Mouse (Mus musculus): Measurements from ENCODE around the gene 2010003K11Rik. TPM values are rescaled to one million over a fixed set of nuclear protein-coding genes. Genes with fewer than 3 reads are reported as not detected.

2010003K11Rik gene
- polyA plus RNA-seq (2015; fragmentation: Nextera tagmentation; extraction: Ambion mirVana): 0.17 TPM in 1 of 2 replicates, not detected in the other

DNA sequence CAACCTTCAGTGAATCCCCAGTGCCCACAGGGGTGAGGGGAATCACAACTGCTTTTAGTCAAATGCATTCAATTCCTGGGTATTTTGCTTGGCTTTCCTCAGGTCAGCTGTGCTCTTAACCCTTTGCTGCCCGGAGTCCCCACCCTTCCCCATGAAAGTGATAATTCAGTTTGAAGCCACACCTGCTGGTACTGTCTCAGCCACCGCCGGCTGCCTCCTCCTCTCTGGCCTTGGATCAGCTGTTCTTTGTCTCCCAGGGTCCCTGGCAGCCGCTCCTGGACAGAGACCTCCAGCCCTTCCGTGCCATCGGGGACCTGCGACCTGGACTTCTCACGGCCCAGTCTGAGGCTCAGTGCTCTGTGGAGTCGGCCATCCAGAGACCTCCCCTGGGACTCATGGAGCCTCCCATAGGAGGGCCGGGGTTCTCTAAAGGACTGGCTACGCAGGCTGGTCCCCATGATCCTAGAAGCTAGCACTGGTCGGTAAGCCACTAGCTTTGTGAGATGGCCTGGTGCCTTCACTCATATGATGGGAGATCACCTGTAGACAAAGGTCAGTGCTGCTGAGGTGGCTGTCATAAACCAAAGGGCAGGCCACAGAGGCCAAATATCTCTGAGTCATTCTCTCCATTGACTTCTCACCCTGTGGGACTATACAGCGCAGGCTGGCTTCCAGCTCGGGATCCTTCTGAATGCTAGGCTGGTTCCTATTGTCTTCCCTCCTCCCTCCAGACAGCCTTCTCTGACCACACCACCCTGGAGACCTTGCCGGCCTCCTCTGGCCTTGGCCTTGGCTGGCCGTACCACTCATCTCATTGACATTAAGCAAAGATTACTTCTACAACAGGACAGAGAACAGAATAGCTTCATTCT is at the start of gene 2010003K11Rik:
Gene 2010003K11Rik (minus strand): TSS at position 522 of the 872 bp plus-strand sequence.
- no peak for ATAC-seq (ENCODE audit: low FRiP score)
- Histone ChIP-seq H3K9me3 (replicated peaks) (no peaks in the 10 kb centered on the region), H3K4me2 (peak within 1 kb of the TSS; percentile 30; the same call in 1 of the 2 replicates), H3K27me3 (replicated peaks) (no peaks in the 10 kb centered on the region), H3K9ac (replicated peaks) (no peak within 1 kb of the TSS), H3K4me3 (replicated peaks) (no peak within 1 kb of the TSS), H3K36me3 (no peaks in the 10 kb centered on the region), H3K4me1 (peaks cover 12% of the 10 kb centered on the region), H3K27ac (replicated peaks) (no peak within 1 kb of the TSS)
- WGBS: 52% methylated on average over 16 of the region's 16 CpGs

DNA sequence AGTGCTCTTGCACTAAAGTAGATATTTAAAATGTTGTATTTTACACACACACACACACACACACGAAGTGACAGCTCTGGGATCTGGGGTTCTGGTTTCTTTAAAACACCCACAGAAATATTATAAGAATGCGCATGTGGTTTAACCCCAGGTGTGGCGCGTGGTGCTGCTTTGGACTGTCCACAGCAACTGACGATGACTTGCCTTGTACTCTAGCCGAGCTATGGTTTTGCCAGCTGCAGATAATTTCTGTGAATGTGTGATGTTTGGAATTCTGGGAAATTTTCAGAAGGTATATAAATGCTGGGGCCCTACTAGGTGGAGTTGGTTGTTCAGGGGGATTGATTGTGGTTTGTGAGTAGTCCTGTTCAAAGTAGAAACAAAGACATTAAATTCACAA is 49.4 kb upstream of the 2010003K11Rik start:
- 84% methylated on average over 6 of the region's 6 CpGs for WGBS
- Histone ChIP-seq H3K27ac (replicated peaks) (no peak overlapping the region), H3K27me3 (replicated peaks) (no peaks in the 10 kb centered on the region), H3K4me1 (0 out of 2 replicates have a peak, but pooled peaks cover 2% of the 10 kb centered on the region), H3K4me2 (no peak overlapping the region), H3K9ac (replicated peaks) (no peak overlapping the region), H3K4me3 (replicated peaks) (no peak overlapping the region), H3K9me3 (replicated peaks) (no peaks in the 10 kb centered on the region), H3K36me3 (no peaks in the 10 kb centered on the region)
- ATAC-seq (ENCODE audit: low FRiP score): no peak

DNA sequence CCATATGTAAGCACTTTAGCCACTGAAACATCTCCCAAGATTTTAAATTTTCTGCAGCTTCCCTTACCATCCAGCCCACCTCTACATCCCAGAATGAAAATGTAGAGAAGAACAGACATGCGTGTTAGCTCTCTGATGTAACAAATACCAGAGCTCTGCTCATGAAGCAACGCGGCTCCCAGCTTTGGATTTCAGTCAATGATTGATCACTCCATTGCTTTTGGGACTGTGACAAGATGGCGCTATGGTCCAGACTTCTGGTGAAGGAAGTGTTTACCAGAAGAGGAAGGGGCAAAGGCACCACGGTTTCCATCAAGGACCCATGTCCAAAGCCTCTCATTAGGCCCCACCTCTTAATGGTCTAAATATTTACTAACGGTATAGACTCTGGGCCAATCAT is 47.5 kb upstream of the 2010003K11Rik start:
- no peak overlapping the region for H3K4me3 ChIP-seq (replicated peaks)
- no peaks in the 10 kb centered on the region for H3K9me3 ChIP-seq (replicated peaks)
- H3K4me2 ChIP-seq: no peak overlapping the region
- no peaks in the 10 kb centered on the region for H3K36me3 ChIP-seq
- ATAC-seq (ENCODE audit: low FRiP score): no peak
- H3K27ac ChIP-seq (replicated peaks): no peak overlapping the region
- H3K27me3 ChIP-seq (replicated peaks): no peaks in the 10 kb centered on the region
- 0 out of 2 replicates have a peak, but pooled peaks cover 2% of the 10 kb centered on the region for H3K4me1 ChIP-seq
- no peak overlapping the region for H3K9ac ChIP-seq (replicated peaks)
- WGBS: 94% methylated on average over 6 of the region's 6 CpGs

DNA sequence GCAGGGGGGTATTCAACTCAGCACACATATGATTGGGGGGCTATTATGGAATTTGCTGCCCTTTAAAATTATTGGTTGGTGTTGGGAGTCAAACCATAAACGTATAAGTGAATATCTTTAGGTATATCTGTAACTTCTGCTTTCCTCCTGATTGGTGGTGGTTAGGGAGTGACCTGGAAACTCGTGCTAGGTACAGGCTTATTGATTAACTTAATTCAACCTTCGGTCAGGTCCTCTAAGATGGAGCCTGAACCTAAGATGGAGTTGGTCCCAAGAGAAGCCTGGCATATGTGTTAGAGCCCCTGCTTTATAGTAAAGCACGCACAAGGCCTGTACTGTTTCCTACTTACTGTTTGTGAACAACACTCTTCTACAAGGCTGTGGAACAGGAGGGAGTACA is 46.7 kb upstream of the 2010003K11Rik start:
- WGBS: 87% methylated on average over 4 of the region's 4 CpGs
- Histone ChIP-seq H3K36me3 (no peaks in the 10 kb centered on the region), H3K27me3 (replicated peaks) (no peaks in the 10 kb centered on the region), H3K27ac (replicated peaks) (no peak overlapping the region), H3K4me3 (replicated peaks) (no peak overlapping the region), H3K4me2 (no peak overlapping the region), H3K4me1 (0 out of 2 replicates have a peak, but pooled peaks cover 2% of the 10 kb centered on the region), H3K9me3 (replicated peaks) (no peaks in the 10 kb centered on the region), H3K9ac (replicated peaks) (no peak overlapping the region)
- ATAC-seq (ENCODE audit: low FRiP score): no peak

DNA sequence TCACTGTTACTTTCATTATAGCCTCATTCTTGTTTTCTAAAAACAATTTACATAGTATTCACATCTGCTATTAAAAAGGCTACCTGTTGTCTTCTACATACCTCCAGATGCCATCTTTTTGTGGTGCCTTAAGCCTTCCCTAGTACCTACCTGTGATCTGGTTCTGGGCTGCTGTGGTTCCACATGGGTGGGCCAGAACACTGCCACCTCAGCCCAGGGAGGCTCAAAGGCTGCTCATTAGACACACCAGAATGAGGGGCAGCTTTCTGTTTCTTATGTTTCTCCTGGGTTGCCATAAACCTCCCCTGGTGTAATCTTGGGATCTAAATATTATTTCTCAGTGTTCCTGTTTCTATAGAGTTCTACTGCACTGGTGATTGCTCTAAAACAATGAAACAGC is 43.7 kb upstream of the 2010003K11Rik start:
- H3K4me1 ChIP-seq: no peaks in the 10 kb centered on the region
- no peak overlapping the region for H3K4me3 ChIP-seq (replicated peaks)
- H3K27ac ChIP-seq (replicated peaks): no peak overlapping the region
- H3K4me2 ChIP-seq: no peak overlapping the region
- no peak for ATAC-seq (ENCODE audit: low FRiP score)
- H3K9me3 ChIP-seq (replicated peaks): no peaks in the 10 kb centered on the region
- H3K36me3 ChIP-seq: no peaks in the 10 kb centered on the region
- H3K9ac ChIP-seq (replicated peaks): no peak overlapping the region
- H3K27me3 ChIP-seq (replicated peaks): no peaks in the 10 kb centered on the region

DNA sequence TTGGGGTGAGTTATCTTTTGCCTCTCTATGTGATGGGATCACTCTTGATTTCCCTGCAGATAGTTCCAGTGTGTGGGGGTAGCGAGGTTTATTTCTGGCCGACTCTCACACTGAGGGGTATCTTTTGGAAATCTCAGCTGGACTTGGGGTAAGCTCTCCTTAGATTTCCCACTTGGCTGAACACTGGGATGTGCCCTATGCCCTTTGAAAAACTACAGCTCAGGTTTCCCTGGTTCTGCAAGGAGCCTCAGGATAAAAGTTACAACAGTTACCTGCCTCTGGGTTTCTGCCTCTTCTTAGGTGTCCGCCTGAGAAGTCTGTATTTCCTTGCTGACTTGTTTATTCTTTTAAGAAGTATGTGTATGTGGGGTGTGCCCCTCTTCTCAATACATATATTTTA is 42.6 kb upstream of the 2010003K11Rik start:
- Histone ChIP-seq H3K4me1 (no peaks in the 10 kb centered on the region), H3K27ac (replicated peaks) (no peak overlapping the region), H3K4me3 (replicated peaks) (no peak overlapping the region), H3K36me3 (no peaks in the 10 kb centered on the region), H3K4me2 (no peak overlapping the region), H3K9ac (replicated peaks) (no peak overlapping the region), H3K9me3 (replicated peaks) (no peaks in the 10 kb centered on the region), H3K27me3 (replicated peaks) (no peaks in the 10 kb centered on the region)
- 97% methylated on average over 3 of the region's 3 CpGs for WGBS
- no peak for ATAC-seq (ENCODE audit: low FRiP score)

DNA sequence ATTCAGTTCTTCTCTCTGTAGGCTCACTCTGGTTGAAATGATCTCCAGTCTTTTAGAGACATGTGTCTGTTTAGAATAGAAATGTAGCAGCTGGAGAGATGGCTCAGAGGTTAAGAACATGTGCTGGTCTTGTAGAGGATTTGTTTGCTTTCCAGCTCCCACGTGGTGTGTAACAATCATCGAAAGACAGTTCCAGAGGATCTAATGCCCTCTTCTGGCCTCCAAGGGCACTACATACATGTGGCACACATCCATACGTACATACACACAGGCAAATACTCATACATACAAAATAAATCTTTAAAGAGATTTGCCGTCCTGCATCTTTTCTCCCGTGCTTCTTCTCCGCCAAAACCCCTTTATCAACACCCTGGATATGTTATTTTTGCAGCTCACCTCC is 41.9 kb upstream of the 2010003K11Rik start:
- WGBS: 89% methylated on average over 6 of the region's 6 CpGs
- H3K27me3 ChIP-seq (replicated peaks): no peaks in the 10 kb centered on the region
- H3K4me2 ChIP-seq: no peak overlapping the region
- H3K27ac ChIP-seq (replicated peaks): no peak overlapping the region
- H3K9me3 ChIP-seq (replicated peaks): no peaks in the 10 kb centered on the region
- H3K36me3 ChIP-seq: no peaks in the 10 kb centered on the region
- no peaks in the 10 kb centered on the region for H3K4me1 ChIP-seq
- ATAC-seq (ENCODE audit: low FRiP score): no peak
- H3K9ac ChIP-seq (replicated peaks): no peak overlapping the region
- H3K4me3 ChIP-seq (replicated peaks): no peak overlapping the region

DNA sequence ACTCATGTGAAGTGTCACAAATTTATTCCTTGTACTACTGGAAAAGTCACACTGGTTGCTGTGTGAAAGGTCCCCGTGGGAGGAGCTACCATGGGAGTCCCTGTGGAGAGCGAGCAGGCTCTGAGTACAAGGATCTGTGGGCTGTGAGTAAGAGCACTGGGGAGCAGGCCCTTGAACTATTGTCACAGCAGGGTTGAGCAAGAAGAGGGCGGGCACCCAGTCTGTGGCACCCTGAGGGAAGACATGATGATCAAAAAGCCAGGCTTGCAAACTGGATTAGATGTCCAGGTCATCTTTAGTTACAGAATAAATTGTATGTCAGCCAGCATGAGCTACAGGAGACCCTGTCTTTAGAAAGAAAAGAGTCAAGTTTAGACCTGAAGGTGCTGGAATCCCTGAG is 38.2 kb upstream of the 2010003K11Rik start:
- Histone ChIP-seq H3K27me3 (replicated peaks) (no peaks in the 10 kb centered on the region), H3K36me3 (no peaks in the 10 kb centered on the region), H3K27ac (replicated peaks) (no peak overlapping the region), H3K9me3 (replicated peaks) (no peaks in the 10 kb centered on the region), H3K4me1 (no peaks in the 10 kb centered on the region), H3K9ac (replicated peaks) (no peak overlapping the region), H3K4me2 (no peak overlapping the region), H3K4me3 (replicated peaks) (no peak overlapping the region)
- WGBS: 72% methylated on average over 3 of the region's 3 CpGs
- no peak for ATAC-seq (ENCODE audit: low FRiP score)

DNA sequence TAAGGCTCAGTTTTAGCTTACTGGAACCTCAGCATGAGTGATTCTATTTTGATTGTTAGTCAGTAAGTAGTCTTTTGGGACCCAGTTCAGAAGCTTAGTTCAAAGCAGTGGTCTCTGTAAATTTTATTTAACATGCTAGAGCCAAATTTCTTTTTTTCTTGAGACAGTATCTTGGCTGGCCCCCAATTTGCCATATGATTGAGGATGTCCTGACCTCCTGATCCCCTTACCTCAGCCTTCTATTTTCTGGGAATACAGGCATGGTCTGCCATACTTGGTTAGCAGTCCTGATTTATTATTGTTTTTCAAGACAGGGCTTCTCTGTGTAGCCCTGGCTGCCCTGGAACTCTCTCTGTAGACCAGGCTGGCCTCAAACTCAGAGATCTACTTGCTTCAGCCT is 37.5 kb upstream of the 2010003K11Rik start:
- no peak overlapping the region for H3K4me3 ChIP-seq (replicated peaks)
- H3K9me3 ChIP-seq (replicated peaks): no peaks in the 10 kb centered on the region
- no peaks in the 10 kb centered on the region for H3K4me1 ChIP-seq
- no peaks in the 10 kb centered on the region for H3K27me3 ChIP-seq (replicated peaks)
- ATAC-seq (ENCODE audit: low FRiP score): no peak
- H3K4me2 ChIP-seq: no peak overlapping the region
- no peaks in the 10 kb centered on the region for H3K36me3 ChIP-seq
- H3K9ac ChIP-seq (replicated peaks): no peak overlapping the region
- H3K27ac ChIP-seq (replicated peaks): no peak overlapping the region

DNA sequence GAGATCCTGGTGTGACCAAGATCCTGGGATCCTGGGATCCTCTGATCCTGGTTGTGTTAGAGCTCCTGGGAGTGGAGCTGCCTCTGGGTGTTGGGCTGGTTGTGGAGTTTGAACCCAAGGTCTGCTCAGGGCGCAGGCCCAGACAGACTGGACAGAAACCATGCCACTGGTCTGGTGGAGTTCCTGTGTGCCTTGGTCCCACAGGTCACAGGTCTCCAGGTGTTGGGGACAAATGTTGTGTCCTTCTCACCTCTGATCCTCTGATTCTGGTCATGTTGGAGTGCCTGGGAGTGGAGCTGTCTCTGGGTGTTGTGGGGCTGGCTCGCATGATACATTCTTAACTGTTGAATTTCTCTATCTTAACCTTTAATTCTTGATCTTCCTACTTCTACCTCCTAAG is 36.3 kb upstream of the 2010003K11Rik start:
- no peak overlapping the region for H3K4me2 ChIP-seq
- no peak for ATAC-seq (ENCODE audit: low FRiP score)
- no peak overlapping the region for H3K9ac ChIP-seq (replicated peaks)

DNA sequence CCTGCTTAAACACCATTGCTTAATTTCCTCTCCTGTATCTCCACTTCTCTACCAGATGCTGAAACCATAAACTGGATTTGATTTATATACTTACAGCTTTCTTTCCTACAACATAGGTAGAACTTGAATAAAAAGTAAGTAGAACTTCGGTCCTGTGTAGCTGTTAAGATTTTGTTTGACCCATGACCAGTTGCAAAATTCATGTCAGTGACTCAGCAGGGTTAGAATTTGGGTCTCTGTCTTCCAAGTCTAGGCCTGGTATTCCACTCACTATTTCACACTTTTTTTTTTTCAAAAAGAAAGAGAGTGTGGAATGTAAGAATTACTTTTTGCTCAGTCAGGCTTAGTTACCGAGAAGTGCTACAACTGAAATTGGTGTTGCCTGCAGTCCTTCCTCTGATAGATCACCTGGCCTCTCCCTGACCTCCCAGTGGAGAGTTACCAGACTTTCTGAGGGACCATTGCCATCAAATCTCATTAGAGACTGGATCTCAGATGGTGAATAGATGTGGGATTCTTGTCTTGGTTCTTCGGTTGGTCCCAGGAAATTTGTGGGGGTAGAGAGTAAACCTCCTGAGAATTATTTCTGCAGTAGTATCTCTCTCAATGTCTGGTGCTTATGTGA is 23.2 kb upstream of the 2010003K11Rik start:
- no peak for ATAC-seq (ENCODE audit: low FRiP score)
- WGBS: 92% methylated on average over 3 of the region's 3 CpGs
- H3K36me3 ChIP-seq: no peaks in the 10 kb centered on the region
- no peaks in the 10 kb centered on the region for H3K9me3 ChIP-seq (replicated peaks)
- H3K27me3 ChIP-seq (replicated peaks): no peaks in the 10 kb centered on the region
- no peak overlapping the region for H3K9ac ChIP-seq (replicated peaks)
- no peak overlapping the region for H3K4me3 ChIP-seq (replicated peaks)
- no peaks in the 10 kb centered on the region for H3K4me1 ChIP-seq
- no peak overlapping the region for H3K27ac ChIP-seq (replicated peaks)
- H3K4me2 ChIP-seq: no peak overlapping the region

More for the DNA sequence above, 36.3 kb upstream of the 2010003K11Rik start:
- Histone ChIP-seq H3K27ac (replicated peaks) (no peak overlapping the region), H3K36me3 (no peaks in the 10 kb centered on the region), H3K9me3 (replicated peaks) (no peaks in the 10 kb centered on the region), H3K27me3 (replicated peaks) (no peaks in the 10 kb centered on the region), H3K4me3 (replicated peaks) (no peak overlapping the region), H3K4me1 (no peaks in the 10 kb centered on the region)
- 92% methylated on average over 2 of the region's 2 CpGs for WGBS

DNA sequence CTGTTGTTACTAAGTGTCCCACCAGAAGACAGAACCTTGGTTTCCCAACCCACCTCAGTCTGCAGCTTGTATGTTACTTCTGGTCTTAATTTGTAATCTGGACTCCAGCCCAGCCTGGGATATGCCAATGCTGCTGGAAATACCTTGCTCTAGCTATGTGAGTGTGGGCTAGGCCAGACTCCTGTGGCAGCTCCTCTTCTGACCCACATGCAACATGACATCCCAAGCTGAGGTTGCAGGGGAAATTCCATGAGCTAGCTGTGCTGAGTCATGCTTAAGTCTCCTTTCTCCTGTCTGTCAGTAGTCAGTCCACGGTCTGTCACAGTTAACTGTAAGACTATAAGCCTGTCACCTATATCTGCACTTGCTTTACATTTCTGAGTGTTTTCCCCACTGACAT is 19.1 kb upstream of the 2010003K11Rik start:
- Histone ChIP-seq H3K27me3 (replicated peaks) (no peaks in the 10 kb centered on the region), H3K4me1 (peaks cover 9% of the 10 kb centered on the region; the same call in 1 of the 2 replicates), H3K36me3 (no peaks in the 10 kb centered on the region), H3K4me3 (replicated peaks) (no peak overlapping the region), H3K27ac (replicated peaks) (no peak overlapping the region), H3K9ac (replicated peaks) (no peak overlapping the region), H3K4me2 (no peak overlapping the region), H3K9me3 (replicated peaks) (no peaks in the 10 kb centered on the region)
- no peak for ATAC-seq (ENCODE audit: low FRiP score)
- WGBS: 88% methylated on average over 1 of the region's 1 CpGs
